Comparison of ENCODE assay signal across 8 mouse cellular contexts in genomic region chr10:23786040-23786439, GRCm38 (mm10). TPM values are rescaled to one million over a fixed set of nuclear protein-coding genes. Genes with fewer than 3 reads are reported as not detected.
DNase-seq lines count a peak whose midpoint lies in the region; ATAC-seq and TF ChIP-seq lines count a peak whose summit lies in the region.

No protein-coding gene starts in this region.

- peak overlapping the region; percentile 68 for H3K4me2 ChIP-seq in kidney, embryonic 15.5 days
- H3K4me2 ChIP-seq in hindbrain, embryonic 16.5 days (ENCODE audit: low read length) = peak overlapping the region; percentile 96
- H3K4me2 ChIP-seq in midbrain, postnatal 0 days (ENCODE audit: low read depth, low read length, poor library complexity, severe bottlenecking) = peak overlapping the region; percentile 85

- TF ChIP-seq POLR2A in bone marrow, adult 2 months (IDR thresholded peaks at IDR 0.05; ENCODE audit: borderline replicate concordance, control insufficient read depth, low read depth, low read length) = no peak

- no peaks in the 10 kb centered on the region for H3K27me3 ChIP-seq in kidney, embryonic 15.5 days
- H3K27me3 ChIP-seq in hindbrain, embryonic 16.5 days (replicated peaks; ENCODE audit: control insufficient read depth, insufficient read depth, low read length) = no peaks in the 10 kb centered on the region
- no peaks in the 10 kb centered on the region for H3K27me3 ChIP-seq in midbrain, postnatal 0 days (ENCODE audit: insufficient read depth, low read length)

- H3K27ac ChIP-seq in kidney, embryonic 15.5 days = peak overlapping the region; percentile 72
- no peak overlapping the region for H3K27ac ChIP-seq in bone marrow, adult 2 months (ENCODE audit: control insufficient read depth, insufficient read depth, low read depth, low read length, poor library complexity)
- H3K27ac ChIP-seq in hindbrain, embryonic 16.5 days (ENCODE audit: low read depth, low read length) = no peak overlapping the region
- no peak overlapping the region for H3K27ac ChIP-seq in midbrain, postnatal 0 days (ENCODE audit: low read depth, low read length)

- H3K9ac ChIP-seq in kidney, embryonic 15.5 days = peak overlapping the region; percentile 93
- H3K9ac ChIP-seq in hindbrain, embryonic 16.5 days (ENCODE audit: low read depth, low read length) = peak overlapping the region; percentile 86
- H3K9ac ChIP-seq in midbrain, postnatal 0 days (replicated peaks; ENCODE audit: low read length, poor library complexity, severe bottlenecking) = peak overlapping the region; percentile 91

- peaks cover 33% of the 10 kb centered on the region for H3K4me1 ChIP-seq in kidney, embryonic 15.5 days
- H3K4me1 ChIP-seq in bone marrow, adult 2 months (ENCODE audit: control insufficient read depth, insufficient read depth, low read length) = no peaks in the 10 kb centered on the region; the same call in 1 of the 2 replicates
- peaks cover 26% of the 10 kb centered on the region for H3K4me1 ChIP-seq in hindbrain, embryonic 16.5 days (ENCODE audit: control insufficient read depth, insufficient read depth, low read depth, low read length)
- H3K4me1 ChIP-seq in midbrain, postnatal 0 days (ENCODE audit: insufficient read depth, low read length) = peaks cover 8% of the 10 kb centered on the region; the same call in 1 of the 2 replicates

- H3K36me3 ChIP-seq in kidney, embryonic 15.5 days = peaks cover 35% of the 10 kb centered on the region
- H3K36me3 ChIP-seq in hindbrain, embryonic 16.5 days (ENCODE audit: control insufficient read depth, insufficient read depth, low read length) = peaks cover 15% of the 10 kb centered on the region
- H3K36me3 ChIP-seq in midbrain, postnatal 0 days (ENCODE audit: insufficient read depth, low read length) = peaks cover 12% of the 10 kb centered on the region; the same call in 1 of the 2 replicates

- DNase-seq in kidney, adult 9 months = no peak
- DNase-seq in midbrain, postnatal 0 days (ENCODE audit: low spot score) = no peak
- DNase-seq in thymus, postnatal 14 days = no peak
- DNase-seq in spleen, postnatal 36 days (ENCODE audit: low spot score in 2 of 2) = no peak
- no peak for DNase-seq in kidney, postnatal 14 days

- no peak for ATAC-seq in kidney, embryonic 15.5 days (replicated peaks; ENCODE audit: low FRiP score)
- ATAC-seq in hindbrain, embryonic 16.5 days = no peak
- ATAC-seq in midbrain, postnatal 0 days (ENCODE audit: low FRiP score) = no peak

- under 1% methylated on average over 4 of the region's 4 CpGs for whole genome bisulfite sequencing in kidney, embryonic 15.5 days
- whole genome bisulfite sequencing in bone marrow, adult 2 months = 4% methylated on average over 4 of the region's 4 CpGs
- 2% methylated on average over 4 of the region's 4 CpGs for WGBS in hindbrain, embryonic 16.5 days
- WGBS in midbrain, postnatal 0 days = 0% methylated on average over 4 of the region's 4 CpGs

- H3K9me3 ChIP-seq in kidney, embryonic 15.5 days (replicated peaks) = no peaks in the 10 kb centered on the region
- H3K9me3 ChIP-seq in hindbrain, embryonic 16.5 days (ENCODE audit: control insufficient read depth, low read length) = no peaks in the 10 kb centered on the region
- no peaks in the 10 kb centered on the region for H3K9me3 ChIP-seq in midbrain, postnatal 0 days (ENCODE audit: low read length)

- H3K4me3 ChIP-seq in kidney, embryonic 15.5 days (replicated peaks) = peak overlapping the region; percentile 87
- peak overlapping the region; percentile 85 for H3K4me3 ChIP-seq in bone marrow, adult 2 months (replicated peaks; ENCODE audit: control insufficient read depth, low read depth, low read length)
- H3K4me3 ChIP-seq in hindbrain, embryonic 16.5 days (ENCODE audit: low read length) = peak overlapping the region; percentile 87
- peak overlapping the region; percentile 74 for H3K4me3 ChIP-seq in midbrain, postnatal 0 days (ENCODE audit: low read depth, low read length)

- no peak for TF ChIP-seq CTCF in bone marrow, adult 2 months (IDR thresholded peaks at IDR 0.05; ENCODE audit: control insufficient read depth, insufficient read depth, low read length)
- no peak for TF ChIP-seq CTCF in midbrain, postnatal 0 days (IDR thresholded peaks at IDR 0.05)

RNA-seq across cellular contexts. Expression of gene Rps12, which starts 1.0 kb away (rescaled TPM):
- 195 and 221 TPM in 2 replicates for polyA plus RNA-seq in kidney, embryonic 15.5 days (2015; fragmentation: Nextera tagmentation; extraction: Ambion mirVana)
- polyA plus RNA-seq in bone marrow, adult 2 months (2011; ENCODE audit: insufficient read depth, insufficient read length, low replicate concordance, missing spikeins) = 508 and 643 TPM in 2 replicates
- polyA plus RNA-seq in hindbrain, embryonic 16.5 days (2015; fragmentation: Nextera tagmentation; extraction: Ambion mirVana) = 82.7 and 89.6 TPM in 2 replicates
- total RNA-seq in midbrain, postnatal 0 days (2014; rRNA removed) = 1,859 and 2,007 TPM in 2 replicates
- 108 and 142 TPM in 2 replicates for polyA plus RNA-seq in midbrain, postnatal 0 days (2015; fragmentation: Nextera tagmentation; extraction: Ambion mirVana)

RNA-seq across cellular contexts. Expression of gene Slc18b1, which starts 10.7 kb away (rescaled TPM):
- polyA plus RNA-seq in kidney, embryonic 15.5 days (2015; fragmentation: Nextera tagmentation; extraction: Ambion mirVana) = 18.2 and 19.1 TPM in 2 replicates
- polyA plus RNA-seq in bone marrow, adult 2 months (2011; ENCODE audit: insufficient read depth, insufficient read length, low replicate concordance, missing spikeins) = 12.6 TPM in 1 of 2 replicates, not detected in the other
- polyA plus RNA-seq in hindbrain, embryonic 16.5 days (2015; fragmentation: Nextera tagmentation; extraction: Ambion mirVana) = 18.9 and 20.2 TPM in 2 replicates
- total RNA-seq in midbrain, postnatal 0 days (2014; rRNA removed) = 12.7 and 13.7 TPM in 2 replicates
- 12.4 TPM in 2 replicates for polyA plus RNA-seq in midbrain, postnatal 0 days (2015; fragmentation: Nextera tagmentation; extraction: Ambion mirVana)
